Mouse (Mus musculus) splenic B cell, adult 2 months (primary cell): ENCODE measurements around the gene Pkn2.
A peak's percentile ranks its signal among the peaks of the same experiment; 100 is the strongest.

Experiments used
- DNase-seq: peaks from one replicate; pipeline ENCODE4 v3.0.0-alpha.2; 2011; ENCODE audit warnings: low read depth, low spot score
- H3K27me3 ChIP-seq: 2 replicates; pipeline ENCODE4 v1.6.1; 2012; ENCODE audit warnings: mild to moderate bottlenecking, low read length, moderate library complexity, mixed read lengths; ENCODE audit not compliant: control insufficient read depth, poor library complexity, insufficient read depth, severe bottlenecking
- H3K36me3 ChIP-seq: 2 replicates; pipeline ENCODE4 v1.6.1; 2012; ENCODE audit warnings: mild to moderate bottlenecking, low read length, moderate library complexity, mixed read lengths; ENCODE audit not compliant: control insufficient read depth, poor library complexity, insufficient read depth, severe bottlenecking

The Pkn2 gene

GRCm38 (mm10) chr3:142881872-142882623 lies at the start of gene Pkn2:
Pkn2 (minus strand) TSS chr3:142882004.
- DNase-seq, result peak; percentile 99
- H3K27me3 ChIP-seq, result no peaks in the 10 kb centered on the region
- H3K36me3 ChIP-seq, result no peaks in the 10 kb centered on the region

GRCm38 (mm10) chr3:142929906-142930305 lies 48.1 kb upstream of the Pkn2 start:
- Histone ChIP-seq H3K27me3 (no peaks in the 10 kb centered on the region), H3K36me3 (no peaks in the 10 kb centered on the region)
- DNase-seq, result no peak

DNA sequence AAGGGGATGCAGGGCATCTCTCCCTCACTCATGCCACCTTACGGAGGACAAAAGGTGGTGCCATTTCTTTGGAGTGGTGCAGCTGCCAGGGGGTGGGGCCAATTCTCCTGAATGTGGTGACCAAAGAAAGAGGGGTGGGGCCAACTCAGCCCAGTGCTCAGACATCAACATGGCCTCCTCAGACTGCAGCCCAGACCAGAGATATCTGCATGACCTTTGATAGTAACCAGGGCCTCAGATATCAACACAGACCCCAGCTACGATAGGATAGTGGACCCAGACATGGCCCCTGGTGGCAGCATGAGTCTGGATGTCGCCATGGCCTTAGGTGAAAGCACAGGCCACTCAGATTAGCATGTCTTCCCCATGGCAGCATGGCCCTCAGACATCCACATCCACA lies 45.5 kb upstream of the Pkn2 start:
- Histone ChIP-seq H3K36me3 (no peaks in the 10 kb centered on the region), H3K27me3 (no peaks in the 10 kb centered on the region)
- no peak for DNase-seq

GRCm38 (mm10) chr3:142924831-142925348 lies 43.1 kb upstream of the Pkn2 start:
- Histone ChIP-seq H3K27me3 (no peaks in the 10 kb centered on the region), H3K36me3 (no peaks in the 10 kb centered on the region)
- no peak for DNase-seq

GRCm38 (mm10) chr3:142919070-142919469 lies 37.3 kb upstream of the Pkn2 start:
- Histone ChIP-seq H3K27me3 (no peaks in the 10 kb centered on the region), H3K36me3 (no peaks in the 10 kb centered on the region)
- DNase-seq, result no peak

DNA sequence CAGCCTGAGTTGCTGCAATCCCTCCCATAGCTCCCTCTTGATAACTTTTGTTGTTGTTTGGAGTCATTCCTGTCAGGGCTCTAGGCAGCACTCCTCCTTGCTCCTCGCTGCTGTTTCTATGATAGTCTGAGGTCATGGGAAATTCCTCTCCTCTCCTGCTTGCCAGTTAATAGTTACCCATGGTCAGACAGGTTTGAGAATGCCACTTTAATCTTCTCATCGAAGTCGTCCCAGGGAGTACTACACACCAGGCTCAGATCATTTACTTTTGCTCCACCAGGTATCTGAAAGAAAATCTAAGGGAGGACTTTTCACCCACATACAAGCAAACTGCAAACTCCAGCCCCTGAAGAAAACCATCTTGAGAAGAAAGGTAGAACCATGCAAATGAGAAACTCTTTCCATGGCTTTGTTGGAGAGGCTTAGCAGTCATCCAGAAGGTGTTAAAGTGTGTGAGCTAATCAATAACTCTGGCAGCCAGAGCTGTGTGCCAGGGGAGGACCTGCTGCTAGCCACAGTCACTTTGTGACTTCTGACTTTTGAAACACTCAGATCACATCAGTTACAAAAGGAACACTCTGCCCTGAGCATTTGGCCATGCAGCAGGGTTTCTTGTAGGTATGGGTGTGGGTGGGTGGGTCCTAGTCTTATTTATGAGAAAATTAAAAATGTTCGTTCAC lies 36.1 kb upstream of the Pkn2 start:
- DNase-seq, result no peak
- Histone ChIP-seq H3K36me3 (no peaks in the 10 kb centered on the region), H3K27me3 (no peaks in the 10 kb centered on the region)

DNA sequence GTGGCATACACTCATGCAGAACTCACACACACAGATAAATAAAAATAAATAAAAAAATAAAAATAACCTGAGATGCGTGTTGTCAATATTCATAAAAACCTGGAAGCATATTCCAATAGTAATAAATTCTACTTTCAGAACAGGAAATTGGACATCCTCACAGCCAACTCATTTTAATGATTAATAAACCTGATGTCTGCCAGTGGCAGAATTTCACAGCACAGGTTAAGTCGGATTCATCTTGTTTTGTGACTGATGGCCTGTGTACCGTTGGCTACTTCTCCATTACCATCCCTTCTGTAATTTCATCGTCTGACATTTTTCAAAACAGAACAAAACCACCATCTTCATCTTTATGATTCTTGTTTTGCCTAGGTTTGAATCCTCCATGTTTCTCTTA lies 35.4 kb upstream of the Pkn2 start:
- no peaks in the 10 kb centered on the region for H3K36me3 ChIP-seq
- DNase-seq, result no peak
- H3K27me3 ChIP-seq, result no peaks in the 10 kb centered on the region

DNA sequence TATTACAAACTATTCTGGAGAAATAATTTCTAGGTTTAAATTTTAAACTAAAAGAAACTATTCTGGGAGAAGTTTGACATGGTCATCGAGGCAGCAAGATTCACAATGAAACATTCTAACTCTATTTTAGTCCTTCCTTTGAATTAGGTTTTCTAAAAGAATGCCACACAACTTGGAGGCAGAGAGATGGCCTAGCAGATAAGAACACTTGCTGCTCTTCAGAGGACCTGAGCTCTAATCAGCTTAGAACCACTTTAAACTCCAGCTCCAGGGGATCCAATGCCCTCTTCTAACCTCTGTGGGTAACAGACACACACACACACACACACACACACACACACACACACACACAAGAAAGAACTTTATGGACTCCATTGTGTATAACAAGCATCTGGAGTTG lies 31.5 kb upstream of the Pkn2 start:
- H3K36me3 ChIP-seq, result no peaks in the 10 kb centered on the region
- DNase-seq, result no peak
- H3K27me3 ChIP-seq, result no peaks in the 10 kb centered on the region

GRCm38 (mm10) chr3:142899683-142900082 lies 17.9 kb upstream of the Pkn2 start:
- no peaks in the 10 kb centered on the region for H3K27me3 ChIP-seq
- no peaks in the 10 kb centered on the region for H3K36me3 ChIP-seq
- no peak for DNase-seq

DNA sequence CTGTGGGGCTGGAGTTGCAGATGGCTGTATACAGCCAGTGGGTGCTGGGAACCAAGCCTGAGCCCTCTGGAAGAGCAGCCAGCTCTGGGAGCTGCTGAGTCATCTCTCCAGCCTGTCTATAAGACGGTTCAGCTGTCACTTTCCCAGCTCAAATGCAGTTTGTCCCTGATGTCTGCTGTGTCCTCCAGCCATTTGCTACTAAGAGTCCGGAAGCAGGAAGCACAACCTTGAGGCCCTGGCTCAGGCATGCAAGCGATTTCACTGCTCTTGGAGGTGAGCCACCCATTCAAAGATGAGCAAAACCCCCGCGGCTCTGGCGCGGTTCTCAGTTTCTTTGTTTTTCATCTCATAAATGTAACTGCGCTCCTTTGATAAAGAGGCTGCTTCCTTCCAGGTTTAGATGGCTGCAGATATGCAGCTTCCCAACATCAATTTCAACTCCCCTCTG lies 17.2 kb upstream of the Pkn2 start:
- Histone ChIP-seq H3K27me3 (no peaks in the 10 kb centered on the region), H3K36me3 (no peaks in the 10 kb centered on the region)
- DNase-seq, result no peak

GRCm38 (mm10) chr3:142890442-142890841 lies 8.6 kb upstream of the Pkn2 start:
- Histone ChIP-seq H3K36me3 (no peaks in the 10 kb centered on the region), H3K27me3 (no peaks in the 10 kb centered on the region)
- no peak for DNase-seq

- H3K36me3 ChIP-seq, result no peaks in the 10 kb centered on the region
- no peak for DNase-seq
- H3K27me3 ChIP-seq, result no peaks in the 10 kb centered on the region
Observed at GRCm38 (mm10) chr3:142886963-142887362, 5.2 kb upstream of the Pkn2 start.

- no peaks in the 10 kb centered on the region for H3K27me3 ChIP-seq
- DNase-seq, result no peak
- no peaks in the 10 kb centered on the region for H3K36me3 ChIP-seq
Observed at GRCm38 (mm10) chr3:142884594-142884993, 2.8 kb upstream of the Pkn2 start.

- H3K36me3 ChIP-seq, result no peaks in the 10 kb centered on the region
- DNase-seq, result no peak
- no peaks in the 10 kb centered on the region for H3K27me3 ChIP-seq
Observed at GRCm38 (mm10) chr3:142881589-142881871, 274 bp downstream of the Pkn2 start.

GRCm38 (mm10) chr3:142880790-142881588 lies 815 bp downstream of the Pkn2 start:
- Histone ChIP-seq H3K36me3 (no peaks in the 10 kb centered on the region), H3K27me3 (no peaks in the 10 kb centered on the region)
- peak; percentile 50 for DNase-seq
